Mouse (Mus musculus) layer of hippocampus, postnatal 10 days (tissue): ENCODE data around the gene B3gnt2. TPM values are rescaled to one million over a fixed set of nuclear protein-coding genes. Genes with fewer than 3 reads are reported as not detected.

Experiments
- DNase-seq, 2 experiments: peaks; one replicate each; pipeline ENCODE4 v3.0.0; 2021; ENCODE audit warnings: low spot score in 2 of 2
- total RNA-seq, 2 experiments: library from RNA; stranded (reverse); gene quantifications; 2 replicates each; pipeline ENCODE4 v1.2.3; 2021

B3gnt2 gene
- total RNA-seq, 2 experiments from 2014 or later, result 13.1 to 13.9 TPM

- no peak for DNase-seq
These were observed 12.8 kb downstream of the B3gnt2 start for GRCm38 (mm10) chr11:22847732-22848648.

DNA sequence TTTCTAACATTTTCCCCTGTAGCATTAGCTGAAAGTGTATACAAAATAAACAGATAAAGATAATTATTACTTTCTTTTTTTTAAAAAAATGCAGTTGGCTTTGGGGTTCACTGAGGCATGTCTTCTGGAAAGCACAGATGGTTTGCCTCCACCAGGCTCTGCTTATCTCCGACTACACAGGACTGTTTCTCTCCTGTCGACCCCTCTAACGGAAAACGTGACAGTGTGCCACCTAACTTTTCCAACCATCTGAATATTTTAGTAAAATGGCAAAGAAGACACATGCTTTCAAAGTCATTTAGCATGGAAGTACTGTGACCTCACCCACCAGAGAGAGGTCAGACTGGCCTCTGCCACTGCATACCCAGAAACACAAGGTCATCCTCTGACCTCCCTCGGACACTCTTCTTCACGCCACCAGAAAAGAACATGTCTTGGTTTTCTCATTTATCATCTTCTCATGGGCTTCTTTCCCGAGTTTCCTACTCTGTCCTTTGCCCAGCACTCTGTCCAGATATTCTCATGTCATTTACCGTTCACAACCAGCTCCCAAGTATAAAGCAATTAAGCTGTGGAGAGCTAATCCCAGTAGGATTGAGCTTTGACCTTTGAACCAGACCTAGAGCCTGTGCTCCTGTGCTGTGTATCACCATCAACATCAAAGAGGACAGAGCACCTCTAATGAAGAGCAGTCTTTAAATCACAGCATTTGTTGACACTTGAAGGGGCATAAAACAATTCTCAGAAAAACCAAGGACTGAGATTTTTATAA lies 13.6 kb downstream of the B3gnt2 start:
- no peak for DNase-seq

DNA sequence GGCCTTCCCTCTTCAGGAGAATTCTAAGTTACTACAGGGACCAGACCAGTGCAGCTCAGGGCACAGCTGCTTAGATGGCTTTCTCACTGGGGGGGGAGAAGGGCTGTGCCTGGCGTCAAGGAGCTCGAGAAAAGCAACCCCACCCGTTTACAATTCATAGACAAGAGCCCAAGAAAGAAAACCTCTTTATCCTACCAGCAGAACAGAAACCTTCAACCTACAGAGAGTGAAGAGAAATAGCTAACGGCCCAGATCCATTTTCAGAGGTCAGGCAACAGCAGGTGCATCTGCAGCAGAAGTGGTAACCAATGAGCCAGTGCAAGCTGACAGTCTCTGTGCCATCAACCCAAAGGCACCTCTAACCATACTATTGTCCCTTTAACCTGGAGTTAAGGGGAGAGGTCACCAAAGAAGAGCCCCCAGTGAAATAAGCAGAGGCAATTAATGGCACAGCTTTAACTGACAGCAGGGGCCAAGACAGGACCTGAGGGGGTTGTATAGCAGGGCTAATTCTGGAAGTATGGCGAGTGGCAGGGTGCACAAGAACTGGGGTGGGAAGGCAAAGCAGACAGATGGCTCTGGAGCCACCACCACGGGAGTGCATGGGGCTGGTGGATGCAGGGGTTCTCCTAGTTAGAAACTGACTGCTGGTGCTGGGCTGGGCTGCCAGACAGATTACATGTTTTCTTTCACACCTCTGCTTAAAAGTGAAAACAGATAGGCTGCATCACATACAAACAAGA lies 14.5 kb downstream of the B3gnt2 start:
- DNase-seq, result no peak

DNA sequence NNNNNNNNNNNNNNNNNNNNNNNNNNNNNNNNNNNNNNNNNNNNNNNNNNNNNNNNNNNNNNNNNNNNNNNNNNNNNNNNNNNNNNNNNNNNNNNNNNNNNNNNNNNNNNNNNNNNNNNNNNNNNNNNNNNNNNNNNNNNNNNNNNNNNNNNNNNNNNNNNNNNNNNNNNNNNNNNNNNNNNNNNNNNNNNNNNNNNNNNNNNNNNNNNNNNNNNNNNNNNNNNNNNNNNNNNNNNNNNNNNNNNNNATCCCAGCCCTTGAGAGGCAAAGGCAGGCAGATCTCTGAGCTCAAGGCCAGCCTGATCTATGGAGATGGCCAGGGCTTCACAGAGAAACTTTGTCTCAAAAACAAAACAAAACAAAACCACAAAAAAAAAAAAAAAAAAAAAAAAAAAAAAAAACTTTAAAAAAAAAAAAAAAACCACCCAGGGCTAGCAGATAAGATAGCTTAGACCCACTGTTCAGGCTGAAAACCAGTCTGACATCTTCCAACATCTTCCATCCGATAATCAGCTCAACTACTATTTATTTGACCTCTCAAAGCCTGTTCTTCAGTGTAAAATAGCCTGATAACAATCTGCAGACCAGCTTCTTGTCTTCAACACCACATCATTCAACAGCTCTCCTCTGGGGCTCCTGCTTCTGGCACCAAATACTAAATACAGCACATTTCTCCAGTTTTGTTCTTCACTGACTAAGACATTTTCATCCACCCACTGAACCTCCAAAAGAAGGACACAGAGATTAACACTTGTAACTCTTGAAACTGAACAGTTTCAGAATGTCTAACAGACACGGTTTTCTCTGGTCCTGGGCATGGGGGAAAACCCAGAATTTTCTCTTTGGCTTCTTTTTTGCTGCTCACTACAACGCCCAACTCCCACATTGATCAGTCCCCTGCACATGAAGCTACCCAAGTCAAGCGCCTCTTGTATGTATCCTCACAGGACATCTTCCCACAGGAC lies 15.7 kb downstream of the B3gnt2 start:
- DNase-seq, result no peak

DNA sequence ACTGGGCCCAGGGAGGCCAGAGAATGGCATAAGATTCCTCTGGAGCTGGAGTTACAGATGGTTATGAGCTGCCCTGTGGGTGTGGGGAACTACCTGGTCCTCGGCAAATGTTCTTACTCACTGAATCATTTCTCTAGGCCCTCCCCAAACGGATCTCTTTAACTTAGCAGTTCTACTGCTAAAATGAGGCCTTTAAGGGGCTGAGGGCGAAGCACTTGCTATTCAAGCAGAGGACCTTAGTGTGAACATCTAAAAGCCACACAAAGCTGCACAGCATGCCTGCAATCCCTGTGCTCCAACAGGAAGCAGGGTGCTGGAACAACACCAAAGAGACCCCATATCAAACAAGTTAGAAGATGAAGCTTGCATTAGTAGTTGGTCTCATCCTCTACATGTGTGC lies 21.3 kb downstream of the B3gnt2 start:
- DNase-seq, result no peak

- DNase-seq, result no peak
These were observed 22.4 kb downstream of the B3gnt2 start for GRCm38 (mm10) chr11:22838361-22838760.

GRCm38 (mm10) chr11:22836269-22836668 lies 24.5 kb downstream of the B3gnt2 start:
- DNase-seq, result no peak

GRCm38 (mm10) chr11:22832600-22832999 lies 28.2 kb downstream of the B3gnt2 start:
- no peak for DNase-seq

DNA sequence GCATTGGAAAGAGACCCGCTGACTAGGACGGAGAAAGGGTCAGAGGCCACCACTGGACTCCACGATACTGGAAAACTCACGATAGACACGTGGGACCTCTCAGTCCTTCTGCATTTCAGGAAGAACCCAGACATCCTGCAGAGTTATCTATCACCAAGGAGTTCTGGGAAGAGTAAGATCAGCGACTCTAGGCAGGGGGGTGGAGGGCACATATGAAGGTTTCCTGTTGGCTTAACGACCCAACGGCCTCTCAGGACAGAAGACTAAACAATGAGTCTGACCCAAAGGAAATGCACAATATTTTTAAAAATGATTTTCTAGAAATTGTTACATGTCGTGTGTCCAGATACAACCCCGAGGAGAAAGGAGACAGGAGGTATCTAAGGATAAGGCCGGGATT lies 28.8 kb downstream of the B3gnt2 start:
- DNase-seq, result no peak

DNA sequence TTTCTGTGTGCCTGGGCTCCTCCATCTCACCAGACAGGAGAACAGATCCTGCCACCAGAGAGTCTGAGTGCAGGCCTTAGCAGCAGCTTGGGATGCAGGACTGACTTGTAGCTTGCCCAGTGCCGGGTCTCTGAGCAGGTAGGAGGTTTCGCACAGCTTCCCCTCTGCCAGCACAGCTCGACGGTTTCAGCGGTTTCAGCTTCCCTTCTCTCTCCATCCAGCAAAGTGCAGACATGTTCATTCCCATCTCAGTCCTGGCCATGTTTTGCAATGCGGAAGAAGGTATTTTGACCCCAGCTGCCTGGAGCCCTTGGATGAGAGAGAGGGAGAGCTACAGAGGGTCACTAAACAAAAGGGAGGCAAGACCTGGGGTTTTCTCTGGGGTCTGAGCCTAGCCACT lies 30.1 kb downstream of the B3gnt2 start:
- DNase-seq, result no peak

GRCm38 (mm10) chr11:22830179-22830611 lies 30.6 kb downstream of the B3gnt2 start:
- no peak for DNase-seq

DNA sequence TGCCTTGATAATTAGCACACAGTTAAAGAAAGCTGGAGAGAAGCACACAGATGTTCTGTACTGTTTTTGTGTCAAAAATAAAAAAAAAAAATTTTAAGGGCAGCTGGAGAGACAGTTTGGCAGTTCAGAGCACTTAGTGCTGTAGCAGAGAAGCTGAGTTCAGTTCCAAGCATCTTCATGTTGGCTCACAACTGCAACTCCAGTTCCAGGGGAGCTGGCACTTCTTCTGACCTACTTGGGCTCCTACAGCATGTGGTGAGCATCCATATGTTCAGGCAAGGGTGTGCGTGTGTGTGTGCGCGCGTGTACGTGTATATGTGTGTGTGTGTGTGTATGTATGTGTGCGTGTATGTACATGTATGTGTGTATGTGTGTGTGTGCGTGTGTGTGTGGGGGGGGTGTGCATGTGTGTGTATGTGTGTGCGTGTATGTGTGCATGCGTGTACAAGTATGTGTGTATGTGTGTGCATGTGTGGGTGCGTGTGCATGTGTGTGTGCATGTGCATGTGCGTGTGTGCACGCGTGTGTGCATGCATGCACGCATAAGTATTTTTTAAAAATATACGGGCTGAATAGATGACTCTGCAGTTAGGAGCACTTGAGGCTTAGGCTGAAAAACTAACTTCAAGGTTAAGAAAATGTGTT lies 31.7 kb downstream of the B3gnt2 start:
- DNase-seq, result no peak

DNA sequence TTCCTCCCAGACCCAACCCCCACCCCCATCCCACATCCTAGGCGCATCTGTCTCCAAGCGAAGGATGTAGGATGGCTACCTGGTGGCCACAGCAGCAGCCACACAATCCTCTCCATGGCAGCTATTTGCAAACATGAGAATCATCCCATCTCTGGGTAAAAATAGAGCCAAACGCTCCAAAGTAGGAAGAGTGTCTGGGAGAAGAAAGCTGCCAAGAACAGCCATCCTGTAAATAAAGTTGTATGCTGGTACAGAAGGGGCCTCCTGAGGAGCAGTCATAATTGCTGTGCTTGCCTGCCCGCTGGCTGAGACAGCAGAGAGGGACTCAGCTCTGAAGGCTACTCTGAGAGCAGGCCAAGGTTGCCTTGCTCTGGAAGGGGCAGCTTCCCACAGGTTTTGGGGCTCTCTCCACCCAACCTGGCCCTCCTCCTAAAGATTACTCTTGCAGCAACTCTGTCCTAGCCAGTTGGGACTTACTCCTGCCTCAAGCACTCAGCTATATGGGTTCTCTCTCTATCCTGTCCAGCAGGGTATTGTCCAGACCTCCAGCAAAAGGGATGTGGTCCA lies 33.2 kb downstream of the B3gnt2 start:
- no peak for DNase-seq

- DNase-seq, result no peak
These were observed 34.1 kb downstream of the B3gnt2 start for GRCm38 (mm10) chr11:22826665-22827064.

GRCm38 (mm10) chr11:22826051-22826450 lies 34.7 kb downstream of the B3gnt2 start:
- no peak for DNase-seq

DNA sequence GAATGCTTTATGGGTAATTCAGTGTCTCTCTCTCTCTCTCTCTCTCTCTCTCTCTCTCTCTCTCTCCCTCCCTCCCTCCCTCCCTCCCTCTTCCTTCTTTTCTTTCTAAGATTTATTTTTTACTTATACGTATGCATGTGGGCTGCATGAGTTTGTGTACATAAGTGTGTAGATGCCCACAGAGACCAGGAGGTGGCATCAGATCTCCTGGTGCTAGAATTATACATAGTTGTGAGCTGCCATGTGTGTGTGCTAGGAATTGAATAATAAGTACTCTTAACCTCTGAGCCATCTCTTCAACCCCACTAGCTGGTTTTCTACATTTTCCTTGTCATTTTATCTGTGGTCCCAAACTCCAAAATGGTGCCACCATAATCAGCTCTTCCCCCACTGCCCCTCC lies 35.2 kb downstream of the B3gnt2 start:
- DNase-seq, result no peak

GRCm38 (mm10) chr11:22824049-22824705 lies 36.6 kb downstream of the B3gnt2 start:
- DNase-seq, result no peak

GRCm38 (mm10) chr11:22821243-22821642 lies 39.5 kb downstream of the B3gnt2 start:
- DNase-seq, result no peak

DNA sequence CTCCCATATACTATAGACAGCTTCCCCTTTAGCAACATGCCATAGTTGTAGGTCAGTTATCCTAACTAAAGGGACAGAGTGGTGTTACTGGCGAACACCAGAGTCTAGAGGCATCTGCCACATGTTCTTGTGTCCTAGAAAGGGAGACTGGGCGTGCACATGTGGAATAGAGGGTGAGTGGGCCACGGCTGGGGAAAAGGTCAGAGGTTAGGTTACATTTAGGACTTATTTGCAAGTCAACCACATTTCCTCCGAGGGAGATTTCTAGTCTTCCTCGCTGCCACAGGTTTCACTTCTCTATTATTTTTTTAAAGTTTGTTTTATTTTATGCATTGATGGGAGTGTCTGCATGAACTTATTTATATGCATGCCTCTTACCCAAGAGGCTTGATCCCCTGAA lies 42.4 kb downstream of the B3gnt2 start:
- no peak for DNase-seq
